Mouse (Mus musculus): ENCODE data around the gene Bco2. TPM values are rescaled to one million over a fixed set of nuclear protein-coding genes. Genes with fewer than 3 reads are reported as not detected.

Gene Bco2
- total RNA-seq, 2 experiments from 2014 or later, result 0.49 to 1.6 TPM

Other genes starting within 250 kb of the Bco2 start
- gene Rpl10-ps3, start 210.2 kb downstream of the Bco2 start, total RNA-seq (2015), result 1,226 and 1,246 TPM in 2 replicates
- gene Rpl10-ps3, start 210.2 kb downstream of the Bco2 start, total RNA-seq (2017), result 95.0 and 249 TPM in 2 replicates
- gene Plet1, start 60.7 kb downstream of the Bco2 start, total RNA-seq (2015), result not detected in 2 replicates
- not detected in 2 replicates for gene Plet1, start 60.7 kb downstream of the Bco2 start, total RNA-seq (2017)
- gene Pts, start 26.5 kb downstream of the Bco2 start, total RNA-seq (2015), result 97.1 and 106 TPM in 2 replicates
- gene Pts, start 26.5 kb downstream of the Bco2 start, total RNA-seq (2017), result 61.2 and 67.4 TPM in 2 replicates
- 9.9 and 20.1 TPM in 2 replicates for gene Il18, start 354 bp downstream of the Bco2 start, total RNA-seq (2015)
- gene Il18, start 354 bp downstream of the Bco2 start, total RNA-seq (2017), result 10.2 and 14.5 TPM in 2 replicates
- gene Tex12, start 6.1 kb upstream of the Bco2 start, total RNA-seq (2015), result not detected in 2 replicates
- not detected in 2 replicates for gene Tex12, start 6.1 kb upstream of the Bco2 start, total RNA-seq (2017)
- 165 and 185 TPM in 2 replicates for gene Sdhd, start 48.6 kb upstream of the Bco2 start, total RNA-seq (2015)
- 130 and 132 TPM in 2 replicates for gene Sdhd, start 48.6 kb upstream of the Bco2 start, total RNA-seq (2017)
- 78.7 and 89.2 TPM in 2 replicates for gene Timm8b, start 48.7 kb upstream of the Bco2 start, total RNA-seq (2015)
- gene Timm8b, start 48.7 kb upstream of the Bco2 start, total RNA-seq (2017), result 163 and 189 TPM in 2 replicates
- gene Pih1d2, start 62.1 kb upstream of the Bco2 start, total RNA-seq (2015), result 0.48 TPM in 1 of 2 replicates, not detected in the other
- 0.40 TPM in 1 of 2 replicates, not detected in the other for gene Pih1d2, start 62.1 kb upstream of the Bco2 start, total RNA-seq (2017)
- 19.6 and 26.2 TPM in 2 replicates for gene Nkapd1, start 62.3 kb upstream of the Bco2 start, total RNA-seq (2015)
- gene Nkapd1, start 62.3 kb upstream of the Bco2 start, total RNA-seq (2017), result 22.4 and 25.3 TPM in 2 replicates
- gene Dlat, start 104.6 kb upstream of the Bco2 start, total RNA-seq (2015), result 27.6 and 28.5 TPM in 2 replicates
- gene Dlat, start 104.6 kb upstream of the Bco2 start, total RNA-seq (2017), result 21.7 and 34.4 TPM in 2 replicates
- not detected in 2 replicates for gene Dixdc1, start 184.3 kb upstream of the Bco2 start, total RNA-seq (2015)
- not detected in 2 replicates for gene Dixdc1, start 184.3 kb upstream of the Bco2 start, total RNA-seq (2017)
- gene 2310030G06Rik, start 191.4 kb upstream of the Bco2 start, total RNA-seq (2015), result not detected in 2 replicates
- gene 2310030G06Rik, start 191.4 kb upstream of the Bco2 start, total RNA-seq (2017), result not detected in 2 replicates
- 1.8 and 3.9 TPM in 2 replicates for gene Cryab, start 196.1 kb upstream of the Bco2 start, total RNA-seq (2015)
- 0.62 and 3.1 TPM in 2 replicates for gene Cryab, start 196.1 kb upstream of the Bco2 start, total RNA-seq (2017)
- not detected in 2 replicates for gene Hspb2, start 197.2 kb upstream of the Bco2 start, total RNA-seq (2015)
- not detected in 2 replicates for gene Hspb2, start 197.2 kb upstream of the Bco2 start, total RNA-seq (2017)
- gene Fdxacb1, start 213.1 kb upstream of the Bco2 start, total RNA-seq (2015), result 5.8 and 6.4 TPM in 2 replicates
- gene Fdxacb1, start 213.1 kb upstream of the Bco2 start, total RNA-seq (2017), result 4.7 and 4.8 TPM in 2 replicates
- gene Alg9, start 219.8 kb upstream of the Bco2 start, total RNA-seq (2015), result 13.1 and 14.3 TPM in 2 replicates
- 13.4 and 15.1 TPM in 2 replicates for gene Alg9, start 219.8 kb upstream of the Bco2 start, total RNA-seq (2017)
- 14.7 and 15.1 TPM in 2 replicates for gene 1110032A03Rik, start 220.3 kb upstream of the Bco2 start, total RNA-seq (2015)
- gene 1110032A03Rik, start 220.3 kb upstream of the Bco2 start, total RNA-seq (2017), result 10.6 and 14.2 TPM in 2 replicates

All from megakaryocyte, adult 5-6 weeks (primary cell).